Mouse (Mus musculus): Measurements from ENCODE around the gene Spata2. TPM values are rescaled to one million over a fixed set of nuclear protein-coding genes. Genes with fewer than 3 reads are reported as not detected.

Spata2 gene
- polyA plus RNA-seq, 1 experiment from 2014 or later = 23.6 TPM

DNA sequence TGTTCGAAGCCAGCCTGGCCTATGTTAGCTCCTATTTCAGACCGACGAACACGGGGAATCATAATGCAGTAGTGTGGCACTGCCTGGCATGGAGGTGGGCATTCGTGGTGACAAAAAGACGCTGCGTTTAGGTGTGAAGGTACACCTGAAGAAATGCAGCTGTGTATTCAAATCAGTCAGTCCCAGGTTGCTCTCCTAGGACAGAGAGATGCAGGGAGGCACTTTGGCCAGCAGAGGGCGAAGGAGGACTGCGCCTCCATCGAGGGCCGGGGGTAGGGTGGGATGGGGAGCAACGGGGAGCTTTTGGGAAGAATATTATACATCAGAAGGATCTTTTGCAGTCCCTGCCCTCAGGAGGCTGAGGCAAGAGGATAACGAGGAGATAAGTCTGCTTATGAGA is 39.4 kb upstream of the Spata2 start:
- H3K4me2 ChIP-seq (replicated peaks) = no peak overlapping the region
- H3K36me3 ChIP-seq = no peaks in the 10 kb centered on the region
- no peak overlapping the region for H3K4me3 ChIP-seq
- no peaks in the 10 kb centered on the region for H3K9me3 ChIP-seq
- no peak for ATAC-seq (ENCODE audit: low FRiP score, low read depth)
- no peak overlapping the region for H3K27ac ChIP-seq (replicated peaks)
- 19% methylated on average over 13 of the region's 13 CpGs for WGBS
- H3K27me3 ChIP-seq = peaks cover 36% of the 10 kb centered on the region
- peaks cover 9% of the 10 kb centered on the region; the same call in 1 of the 2 replicates for H3K4me1 ChIP-seq
- no peak overlapping the region for H3K9ac ChIP-seq (replicated peaks)

DNA sequence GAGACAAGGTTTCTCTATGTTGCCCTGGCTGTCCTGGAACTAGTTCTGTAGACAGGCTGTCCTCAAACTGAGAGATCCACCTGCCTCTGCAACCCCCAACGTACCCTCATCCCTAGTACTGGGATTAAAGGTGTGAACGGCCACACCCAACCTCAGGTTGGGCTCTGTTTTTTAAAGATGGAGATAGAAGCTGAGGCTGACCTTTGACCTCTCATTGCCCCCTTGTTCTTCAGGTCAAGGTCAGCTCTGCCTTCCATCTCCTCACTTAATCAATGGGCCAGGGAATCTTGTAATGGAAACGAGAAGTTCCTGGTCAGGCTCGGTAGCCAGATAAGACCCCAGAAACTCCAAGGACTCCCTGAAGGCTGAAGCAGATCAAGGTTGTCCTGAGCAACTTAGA is 37.8 kb upstream of the Spata2 start:
- Histone ChIP-seq H3K4me2 (replicated peaks) (no peak overlapping the region), H3K4me1 (peaks cover 7% of the 10 kb centered on the region; the same call in 1 of the 2 replicates), H3K9ac (replicated peaks) (no peak overlapping the region), H3K4me3 (no peak overlapping the region), H3K27ac (replicated peaks) (no peak overlapping the region), H3K9me3 (no peaks in the 10 kb centered on the region), H3K36me3 (no peaks in the 10 kb centered on the region), H3K27me3 (peaks cover 20% of the 10 kb centered on the region)
- 73% methylated on average over 4 of the region's 4 CpGs for WGBS
- no peak for ATAC-seq (ENCODE audit: low FRiP score, low read depth)

DNA sequence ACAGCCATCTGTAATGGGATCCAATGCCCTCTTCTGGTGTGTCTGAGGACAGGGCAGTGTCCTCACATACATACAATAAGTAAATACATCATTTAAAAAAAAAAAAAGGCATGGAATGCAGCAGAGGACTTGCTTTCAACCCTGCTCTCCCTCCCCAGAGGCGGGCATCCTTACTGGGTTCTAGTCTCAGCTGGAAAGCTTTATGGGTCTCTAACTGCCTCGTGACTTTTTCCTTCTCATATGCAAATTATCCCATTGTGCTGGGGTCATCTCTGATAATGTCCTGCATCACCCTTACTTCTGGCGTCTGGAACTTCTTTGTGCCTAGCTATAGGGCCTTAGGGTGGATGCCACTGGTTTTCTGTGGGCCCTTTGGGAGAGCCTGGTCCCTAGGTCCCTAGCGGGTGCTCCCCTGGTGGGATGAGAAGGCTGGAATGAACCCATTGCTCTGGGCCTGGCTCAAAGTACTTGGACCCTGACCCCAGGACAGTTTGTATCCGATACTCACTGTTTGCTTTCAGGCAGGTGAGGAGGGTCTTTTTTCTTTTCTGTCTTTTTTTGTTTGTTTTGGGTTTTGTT is 37.3 kb upstream of the Spata2 start:
- Histone ChIP-seq H3K27ac (replicated peaks) (no peak overlapping the region), H3K9ac (replicated peaks) (no peak overlapping the region), H3K4me3 (no peak overlapping the region), H3K36me3 (no peaks in the 10 kb centered on the region), H3K4me2 (replicated peaks) (no peak overlapping the region), H3K9me3 (no peaks in the 10 kb centered on the region), H3K4me1 (peaks cover 7% of the 10 kb centered on the region; the same call in 1 of the 2 replicates), H3K27me3 (peaks cover 16% of the 10 kb centered on the region)
- WGBS = 25% methylated on average over 5 of the region's 5 CpGs
- ATAC-seq (ENCODE audit: low FRiP score, low read depth) = no peak

DNA sequence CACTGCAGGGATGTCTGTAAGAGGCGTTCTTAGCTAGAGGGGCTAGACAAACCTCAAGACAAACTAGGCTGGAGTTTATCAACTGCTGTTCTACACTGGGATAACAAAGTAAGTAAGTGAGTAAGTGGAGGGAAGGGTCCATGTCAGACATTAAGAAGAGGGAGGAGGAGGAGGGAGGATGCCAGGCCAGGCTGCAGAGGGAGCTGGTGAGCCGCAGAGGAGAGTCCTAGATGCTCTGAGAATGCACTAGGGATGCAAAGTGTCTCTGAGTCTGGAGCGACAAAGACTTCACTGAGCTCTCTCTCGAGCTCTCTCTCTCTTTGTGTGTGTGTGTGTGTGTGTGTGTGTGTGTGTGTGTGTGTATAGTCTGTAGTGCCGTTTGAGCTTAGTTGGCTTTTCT is 35.6 kb upstream of the Spata2 start:
- 8% methylated on average over 5 of the region's 5 CpGs for WGBS
- no peak overlapping the region for H3K4me2 ChIP-seq (replicated peaks)
- no peak overlapping the region for H3K27ac ChIP-seq (replicated peaks)
- no peak overlapping the region for H3K4me3 ChIP-seq
- H3K9me3 ChIP-seq = no peaks in the 10 kb centered on the region
- H3K36me3 ChIP-seq = no peaks in the 10 kb centered on the region
- peaks cover 7% of the 10 kb centered on the region for H3K27me3 ChIP-seq
- peaks cover 7% of the 10 kb centered on the region; the same call in 1 of the 2 replicates for H3K4me1 ChIP-seq
- no peak overlapping the region for H3K9ac ChIP-seq (replicated peaks)
- no peak for ATAC-seq (ENCODE audit: low FRiP score, low read depth)

DNA sequence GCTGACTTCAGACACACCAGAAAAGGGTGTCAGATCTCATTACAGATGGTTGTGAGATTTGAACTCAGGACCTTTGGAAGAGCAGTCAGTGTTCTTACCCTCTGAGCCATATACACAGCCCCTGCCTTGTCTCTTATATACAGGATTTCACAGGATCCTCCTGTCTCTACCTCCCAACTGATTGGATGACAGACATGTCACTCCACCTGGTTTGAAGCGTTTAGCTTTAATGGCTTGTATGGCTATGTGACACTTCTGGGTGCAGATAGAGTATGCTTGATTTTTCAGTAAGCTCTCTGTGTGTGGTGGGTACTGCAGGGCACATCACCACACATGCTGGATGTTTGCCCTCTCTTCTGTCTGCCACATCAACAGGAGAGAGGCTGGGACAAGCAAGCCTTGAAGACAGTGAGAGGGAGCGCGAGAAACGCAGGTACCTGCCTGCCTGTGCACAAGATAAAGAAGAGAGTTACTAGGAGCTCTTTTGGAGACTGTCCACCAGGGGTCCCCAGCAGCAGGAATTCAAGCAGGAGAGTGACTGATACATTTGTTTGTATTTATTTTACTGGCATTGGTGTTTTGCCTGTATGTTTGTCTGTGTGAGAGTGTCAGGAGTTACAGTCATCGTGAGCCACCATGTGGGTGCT is 27.0 kb upstream of the Spata2 start:
- H3K4me1 ChIP-seq = no peaks in the 10 kb centered on the region
- WGBS = 80% methylated on average over 5 of the region's 5 CpGs
- no peaks in the 10 kb centered on the region for H3K27me3 ChIP-seq
- H3K4me2 ChIP-seq (replicated peaks) = no peak overlapping the region
- H3K4me3 ChIP-seq = no peak overlapping the region
- H3K9ac ChIP-seq (replicated peaks) = no peak overlapping the region
- H3K36me3 ChIP-seq = peaks cover 39% of the 10 kb centered on the region
- ATAC-seq (ENCODE audit: low FRiP score, low read depth) = no peak
- no peak overlapping the region for H3K27ac ChIP-seq (replicated peaks)
- H3K9me3 ChIP-seq = no peaks in the 10 kb centered on the region

DNA sequence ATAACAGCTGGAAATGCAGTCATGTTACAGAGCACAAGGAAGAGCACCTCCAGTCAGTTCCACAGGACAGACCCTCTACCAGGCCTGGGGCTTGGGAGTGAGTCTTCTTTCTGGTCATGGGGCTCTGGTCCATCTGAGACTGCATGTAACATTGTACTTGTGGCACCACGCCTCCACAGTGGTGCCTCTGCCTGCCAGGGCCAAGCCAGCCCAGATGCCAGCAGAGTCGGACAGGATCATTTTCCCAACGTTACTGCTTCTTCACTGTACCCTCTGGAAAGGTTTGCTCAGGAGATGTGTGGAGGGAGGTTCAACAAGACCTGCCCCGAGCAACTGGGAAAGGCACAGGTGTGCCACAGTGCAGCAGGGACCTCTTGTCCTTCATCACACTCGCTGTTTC is 23.0 kb upstream of the Spata2 start:
- Histone ChIP-seq H3K27me3 (no peaks in the 10 kb centered on the region), H3K4me1 (no peaks in the 10 kb centered on the region), H3K9ac (replicated peaks) (no peak overlapping the region), H3K9me3 (no peaks in the 10 kb centered on the region), H3K27ac (replicated peaks) (no peak overlapping the region), H3K4me3 (no peak overlapping the region), H3K36me3 (peaks cover 79% of the 10 kb centered on the region), H3K4me2 (replicated peaks) (no peak overlapping the region)
- ATAC-seq (ENCODE audit: low FRiP score, low read depth) = no peak
- WGBS = 93% methylated on average over 5 of the region's 5 CpGs

DNA sequence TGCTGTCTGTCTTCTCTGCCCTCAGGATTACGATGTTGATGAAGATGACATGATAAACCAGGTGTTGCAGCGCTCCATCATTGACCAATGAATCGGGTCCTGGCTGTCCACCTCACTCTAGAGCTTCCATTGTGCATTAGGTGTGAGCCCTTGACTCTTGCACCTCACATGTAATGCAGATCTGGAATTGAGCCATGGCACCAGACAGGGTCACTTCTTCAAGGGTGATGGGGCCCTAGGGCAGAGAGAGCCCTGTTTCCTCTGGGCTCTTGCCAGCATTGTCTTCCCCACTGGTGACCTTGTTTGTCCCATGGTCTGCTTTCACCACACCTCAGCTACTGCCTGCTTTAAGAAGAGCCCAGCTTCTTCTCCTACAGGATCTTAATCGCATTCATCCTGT is 22.0 kb upstream of the Spata2 start:
- no peak overlapping the region for H3K27ac ChIP-seq (replicated peaks)
- no peak overlapping the region for H3K9ac ChIP-seq (replicated peaks)
- H3K4me1 ChIP-seq = no peaks in the 10 kb centered on the region
- H3K4me3 ChIP-seq = no peak overlapping the region
- H3K27me3 ChIP-seq = no peaks in the 10 kb centered on the region
- ATAC-seq (ENCODE audit: low FRiP score, low read depth) = no peak
- H3K36me3 ChIP-seq = peaks cover 89% of the 10 kb centered on the region
- H3K9me3 ChIP-seq = no peaks in the 10 kb centered on the region
- H3K4me2 ChIP-seq (replicated peaks) = no peak overlapping the region
- WGBS = 92% methylated on average over 4 of the region's 4 CpGs

DNA sequence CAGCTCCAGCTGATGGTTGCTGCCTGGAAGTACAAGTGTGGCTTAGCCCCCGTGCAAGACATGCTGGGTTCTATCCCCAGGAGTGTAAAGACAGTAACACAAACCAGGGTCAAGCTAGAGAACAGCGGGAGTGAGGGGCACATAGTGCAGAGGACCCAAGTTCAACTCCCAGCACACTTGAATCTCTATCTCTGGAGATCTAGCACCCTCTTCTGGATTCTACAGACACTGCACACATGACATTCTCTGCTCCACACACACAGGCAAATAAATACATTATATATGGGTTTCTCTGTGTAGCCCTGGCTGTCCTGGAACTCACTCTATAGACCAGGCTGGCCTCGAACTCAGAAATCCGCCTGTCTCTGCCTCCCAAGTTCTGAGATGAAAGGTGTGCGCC is 20.3 kb upstream of the Spata2 start:
- Histone ChIP-seq H3K36me3 (peaks cover 99% of the 10 kb centered on the region), H3K27ac (replicated peaks) (no peak overlapping the region), H3K4me3 (no peak overlapping the region), H3K9ac (replicated peaks) (no peak overlapping the region), H3K9me3 (no peaks in the 10 kb centered on the region), H3K4me2 (replicated peaks) (no peak overlapping the region), H3K4me1 (no peaks in the 10 kb centered on the region), H3K27me3 (no peaks in the 10 kb centered on the region)
- 94% methylated on average over 5 of the region's 5 CpGs for WGBS
- ATAC-seq (ENCODE audit: low FRiP score, low read depth) = no peak

DNA sequence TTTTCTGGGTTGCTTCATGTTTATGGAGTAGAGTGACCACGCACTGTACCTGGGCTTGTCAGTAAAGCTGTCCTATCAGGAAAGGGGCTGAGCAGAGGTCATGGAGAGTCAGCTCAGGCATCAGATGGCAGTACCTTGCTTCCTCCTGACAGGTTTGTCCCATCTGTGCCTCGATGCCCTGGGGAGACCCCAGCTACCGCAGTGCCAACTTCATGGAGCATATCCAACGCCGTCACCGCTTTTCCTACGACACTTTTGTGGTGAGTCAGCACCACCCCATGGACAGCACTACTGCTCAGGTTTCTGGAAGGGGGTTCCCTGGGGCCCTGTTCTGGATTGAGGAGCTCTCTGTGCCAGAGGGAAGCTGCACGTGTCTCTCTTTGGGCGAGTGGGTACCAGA is 19.7 kb upstream of the Spata2 start:
- H3K27ac ChIP-seq (replicated peaks) = no peak overlapping the region
- H3K4me1 ChIP-seq = no peaks in the 10 kb centered on the region
- no peak overlapping the region for H3K4me3 ChIP-seq
- H3K4me2 ChIP-seq (replicated peaks) = no peak overlapping the region
- ATAC-seq (ENCODE audit: low FRiP score, low read depth) = no peak
- 97% methylated on average over 9 of the region's 9 CpGs for WGBS
- H3K36me3 ChIP-seq = peaks cover 99% of the 10 kb centered on the region
- no peaks in the 10 kb centered on the region for H3K9me3 ChIP-seq
- no peaks in the 10 kb centered on the region for H3K27me3 ChIP-seq
- no peak overlapping the region for H3K9ac ChIP-seq (replicated peaks)

DNA sequence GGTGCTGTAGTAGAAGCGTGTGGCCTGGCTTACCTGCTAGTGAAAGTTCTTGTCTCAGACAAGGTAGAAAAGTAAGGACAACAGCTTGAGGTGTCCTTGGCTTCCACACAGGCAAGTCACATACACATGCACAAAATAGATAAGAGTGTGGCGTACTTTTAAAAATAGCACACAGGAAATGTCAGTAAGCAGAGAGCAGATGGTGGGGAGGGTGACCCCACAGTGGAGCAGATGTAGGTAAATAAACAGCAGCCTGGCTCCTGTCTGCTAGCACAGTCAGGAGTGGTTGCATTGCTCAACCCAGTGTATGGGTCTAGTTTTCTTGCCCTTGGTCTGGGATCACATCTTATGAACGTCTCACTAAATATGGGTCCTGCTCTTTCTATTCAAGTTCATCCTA is 17.8 kb upstream of the Spata2 start:
- no peak overlapping the region for H3K4me2 ChIP-seq (replicated peaks)
- H3K4me3 ChIP-seq = no peak overlapping the region
- no peak overlapping the region for H3K9ac ChIP-seq (replicated peaks)
- H3K9me3 ChIP-seq = no peaks in the 10 kb centered on the region
- H3K27me3 ChIP-seq = no peaks in the 10 kb centered on the region
- 88% methylated on average over 3 of the region's 3 CpGs for WGBS
- no peak overlapping the region for H3K27ac ChIP-seq (replicated peaks)
- H3K36me3 ChIP-seq = peaks cover 92% of the 10 kb centered on the region
- ATAC-seq (ENCODE audit: low FRiP score, low read depth) = no peak
- H3K4me1 ChIP-seq = peaks cover 12% of the 10 kb centered on the region

DNA sequence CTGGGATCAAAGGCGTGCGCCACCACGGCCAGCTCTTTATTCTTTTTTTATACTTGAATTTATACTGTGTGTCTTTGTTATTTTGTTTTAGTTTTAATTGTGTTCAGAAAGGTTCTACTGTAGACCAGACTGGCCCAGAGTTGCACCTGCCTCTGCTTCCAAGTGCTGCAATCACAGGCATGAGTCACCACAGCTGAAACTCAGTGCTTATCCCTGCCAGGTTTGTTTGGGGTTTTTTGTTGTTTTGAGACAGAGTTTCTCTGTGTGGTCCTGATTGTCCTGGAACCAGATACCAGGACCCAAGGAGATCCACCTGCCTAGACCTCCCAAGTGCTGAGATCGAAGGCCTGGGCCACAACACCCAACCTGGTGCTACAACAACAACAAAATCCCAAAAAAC is 15.9 kb upstream of the Spata2 start:
- Histone ChIP-seq H3K27ac (replicated peaks) (no peak overlapping the region), H3K4me2 (replicated peaks) (no peak overlapping the region), H3K4me3 (no peak overlapping the region), H3K9me3 (no peaks in the 10 kb centered on the region), H3K4me1 (peaks cover 28% of the 10 kb centered on the region), H3K36me3 (peaks cover 72% of the 10 kb centered on the region), H3K9ac (replicated peaks) (no peak overlapping the region), H3K27me3 (no peaks in the 10 kb centered on the region)
- 97% methylated on average over 4 of the region's 4 CpGs for WGBS
- ATAC-seq (ENCODE audit: low FRiP score, low read depth) = no peak

DNA sequence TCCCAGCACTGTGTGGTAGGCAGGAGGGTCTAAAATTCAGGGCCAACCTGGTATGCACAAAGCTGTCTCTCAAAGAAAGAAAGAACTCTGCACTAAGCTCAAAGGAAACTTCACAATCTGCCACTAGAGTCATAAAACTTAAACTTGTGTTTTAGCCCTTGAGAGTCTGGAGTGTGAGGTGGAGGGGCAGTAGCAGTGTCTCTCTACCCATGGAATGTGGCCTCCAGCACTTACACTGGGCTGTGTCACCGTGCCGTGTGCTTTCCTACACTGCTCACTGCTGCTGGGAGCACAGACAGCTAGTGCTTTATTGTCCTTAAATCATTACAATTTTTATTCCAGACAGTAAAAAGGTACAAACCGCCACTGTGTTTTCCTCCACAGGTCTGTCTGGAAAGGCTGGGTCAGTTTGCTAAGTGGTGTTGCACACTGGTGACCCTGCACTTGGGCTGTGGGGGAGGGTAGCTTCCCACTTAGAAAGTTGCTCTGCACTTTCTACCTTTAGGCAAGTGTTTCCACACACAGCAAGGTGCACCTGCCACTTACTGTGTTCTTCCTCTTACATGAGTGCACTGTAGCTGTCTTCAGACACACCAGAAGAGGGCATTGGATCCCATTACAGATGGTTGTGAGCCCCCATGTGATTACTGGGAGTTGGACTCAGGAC is 15.2 kb upstream of the Spata2 start:
- no peak overlapping the region for H3K9ac ChIP-seq (replicated peaks)
- no peak overlapping the region for H3K4me3 ChIP-seq
- WGBS = 98% methylated on average over 3 of the region's 3 CpGs
- H3K9me3 ChIP-seq = no peaks in the 10 kb centered on the region
- no peaks in the 10 kb centered on the region for H3K27me3 ChIP-seq
- no peak overlapping the region for H3K27ac ChIP-seq (replicated peaks)
- H3K4me2 ChIP-seq (replicated peaks) = no peak overlapping the region
- peaks cover 65% of the 10 kb centered on the region for H3K36me3 ChIP-seq
- H3K4me1 ChIP-seq = peaks cover 28% of the 10 kb centered on the region
- ATAC-seq (ENCODE audit: low FRiP score, low read depth) = no peak
